Mouse (Mus musculus) right cerebral cortex, adult 18-20 months (tissue): ENCODE data around the gene Osbpl10.
"Not testable (repeated sequence)": the region's sequence is repeated elsewhere in the genome, so short reads cannot be mapped to it uniquely, and the experiment has no call there.

Experiments
- DNase-seq: peaks from one replicate; pipeline ENCODE4 v3.0.0; 2022; ENCODE audit warnings: mixed read lengths

Osbpl10 gene

GRCm38 (mm10) chr9:115229676-115230075 lies 251.3 kb downstream of the Osbpl10 start:
- no peak for DNase-seq

DNA sequence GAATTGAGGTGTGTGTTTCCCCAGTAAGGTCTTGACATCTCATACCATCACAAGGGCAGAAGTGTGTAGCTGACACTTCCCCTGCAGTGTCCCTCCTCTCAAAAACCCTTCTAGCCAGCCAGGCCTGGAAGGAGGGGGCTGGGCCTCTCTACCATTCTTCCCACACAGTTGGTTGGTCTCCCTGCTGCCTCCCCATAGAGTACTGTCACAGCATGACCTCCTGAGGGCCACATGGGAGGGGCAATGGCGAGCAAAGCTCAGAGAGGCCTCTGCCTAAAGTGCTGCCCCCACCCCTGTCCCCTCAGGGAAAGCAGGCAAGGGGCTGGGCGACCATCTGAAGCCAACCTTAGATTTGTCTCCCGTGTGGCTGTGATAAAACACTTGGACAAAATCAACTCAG lies 251.8 kb downstream of the Osbpl10 start:
- no peak for DNase-seq

DNA sequence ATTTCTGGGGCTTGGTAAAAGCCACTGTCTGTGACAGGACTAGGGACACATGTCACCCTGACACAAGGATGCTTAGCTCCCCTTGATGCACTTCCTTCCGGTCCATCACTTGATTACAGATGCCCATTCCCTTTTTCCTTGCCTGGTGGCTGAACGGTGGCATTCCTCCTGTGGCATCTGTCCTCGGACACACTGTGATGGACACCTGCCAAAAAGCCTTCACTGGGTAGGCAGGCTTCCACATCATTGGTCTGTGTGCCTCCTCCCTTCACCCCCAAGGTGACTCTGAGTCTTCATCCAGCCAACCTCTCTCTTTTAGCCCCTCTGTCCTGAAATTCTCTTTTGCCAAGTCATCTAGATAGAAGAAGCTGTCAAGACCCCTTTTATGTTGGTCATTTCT lies 253.1 kb downstream of the Osbpl10 start:
- DNase-seq: no peak

DNA sequence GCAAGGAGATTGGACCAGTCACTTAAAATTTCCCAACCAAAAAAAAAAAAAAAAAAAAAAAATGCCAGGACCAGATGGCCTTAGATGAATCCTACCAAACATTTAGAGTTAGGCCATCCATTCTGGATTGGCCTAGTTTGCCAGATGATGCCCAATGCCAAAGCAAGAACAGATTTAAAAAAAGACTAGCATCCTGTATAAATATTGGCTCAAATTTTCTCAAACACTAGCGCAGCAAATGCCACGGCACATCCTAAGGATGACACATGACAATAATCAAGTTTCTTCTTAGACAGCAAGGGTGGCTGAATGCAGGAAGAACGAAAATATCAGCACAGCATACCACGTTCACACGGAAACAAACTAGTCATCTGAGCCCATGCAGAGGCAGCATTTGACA lies 255.4 kb downstream of the Osbpl10 start:
- peak; percentile 39 for DNase-seq

- DNase-seq: no peak
Observed at GRCm38 (mm10) chr9:115234561-115234960, 256.2 kb downstream of the Osbpl10 start.

- no peak for DNase-seq
Observed at GRCm38 (mm10) chr9:115236352-115236841, 258.0 kb downstream of the Osbpl10 start.

DNA sequence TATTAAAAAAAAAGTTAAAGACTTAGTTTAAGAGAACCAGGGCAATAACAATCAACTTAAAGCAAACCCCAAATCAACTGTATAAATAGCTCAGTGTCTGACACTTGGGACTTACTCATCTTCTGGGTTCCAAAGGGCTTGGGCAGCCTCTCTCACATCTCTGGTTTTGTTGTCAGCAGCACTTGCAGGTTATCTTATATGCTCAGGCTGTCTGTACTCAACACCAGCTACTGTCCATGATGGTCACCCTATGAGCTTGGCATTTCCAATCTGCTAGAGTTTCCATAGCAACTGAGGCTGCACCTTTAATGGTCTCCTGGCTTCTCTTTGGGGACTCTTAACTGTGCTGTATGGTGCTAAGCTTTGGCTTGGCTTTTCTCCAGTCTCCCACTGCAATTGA lies 259.6 kb downstream of the Osbpl10 start:
- DNase-seq: no peak

- no peak for DNase-seq
Observed at GRCm38 (mm10) chr9:115239861-115240260, 261.5 kb downstream of the Osbpl10 start.

DNA sequence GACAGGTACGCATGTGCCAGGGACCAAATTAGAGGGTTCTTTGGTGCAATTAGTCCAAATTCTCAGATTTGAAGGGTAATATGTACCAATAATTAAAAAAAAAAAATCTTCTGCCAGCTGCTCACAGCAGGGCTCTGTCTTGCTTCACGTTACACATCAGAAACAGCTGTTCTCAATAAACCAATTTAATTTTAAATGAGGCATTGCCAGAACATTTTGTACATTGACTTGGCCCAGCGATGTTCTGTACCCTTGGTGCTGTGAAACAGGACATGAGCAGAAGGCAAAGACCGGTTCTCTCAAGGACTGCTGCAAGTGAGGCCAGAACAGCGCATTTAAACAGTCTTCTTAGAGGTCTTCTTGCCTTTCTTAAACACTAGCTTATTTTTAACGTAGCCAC lies 265.3 kb downstream of the Osbpl10 start:
- DNase-seq: no peak

DNA sequence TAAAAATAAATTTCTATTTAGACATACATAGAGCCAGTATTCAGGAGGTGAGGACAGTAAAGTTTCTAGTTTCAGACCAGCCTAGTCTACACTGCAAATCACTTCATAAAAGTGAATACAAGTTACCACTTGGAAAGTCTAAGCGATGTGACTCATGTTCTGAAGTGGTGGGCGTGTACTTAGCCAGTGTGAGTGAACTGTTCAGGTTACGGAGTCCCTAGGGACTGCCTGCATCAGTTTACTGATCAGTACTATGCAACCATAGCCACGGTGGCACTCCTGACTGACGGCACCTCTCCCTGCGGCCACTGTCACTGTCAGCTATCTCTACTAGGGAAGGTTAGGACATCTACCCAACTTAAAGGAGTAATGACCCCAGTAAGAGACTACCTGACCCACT lies 266.7 kb downstream of the Osbpl10 start:
- peak; percentile 53 for DNase-seq

DNA sequence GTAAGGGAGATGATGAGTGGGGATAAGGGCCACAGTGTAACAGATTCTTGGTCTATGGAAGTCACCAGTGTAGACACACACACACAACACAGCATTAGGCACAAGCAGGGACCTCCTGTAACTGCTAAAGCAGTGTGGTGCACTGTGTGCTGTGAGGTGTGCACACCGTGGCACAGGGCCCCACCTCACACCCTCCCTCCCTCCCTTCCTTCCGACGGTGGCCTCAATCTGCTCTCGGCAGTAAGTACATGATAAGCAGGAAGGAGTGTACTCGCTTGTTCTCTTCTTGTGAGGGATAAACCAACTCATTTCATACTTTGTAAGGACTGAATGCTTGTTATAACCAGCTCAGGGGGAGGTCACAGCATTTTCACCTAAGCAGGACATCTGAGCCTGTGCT lies 270.8 kb downstream of the Osbpl10 start:
- DNase-seq: no peak

- DNase-seq: no peak
Observed at GRCm38 (mm10) chr9:115257733-115258286, 279.4 kb downstream of the Osbpl10 start.

- DNase-seq: no peak
Observed at GRCm38 (mm10) chr9:115259866-115260265, 281.5 kb downstream of the Osbpl10 start.

DNA sequence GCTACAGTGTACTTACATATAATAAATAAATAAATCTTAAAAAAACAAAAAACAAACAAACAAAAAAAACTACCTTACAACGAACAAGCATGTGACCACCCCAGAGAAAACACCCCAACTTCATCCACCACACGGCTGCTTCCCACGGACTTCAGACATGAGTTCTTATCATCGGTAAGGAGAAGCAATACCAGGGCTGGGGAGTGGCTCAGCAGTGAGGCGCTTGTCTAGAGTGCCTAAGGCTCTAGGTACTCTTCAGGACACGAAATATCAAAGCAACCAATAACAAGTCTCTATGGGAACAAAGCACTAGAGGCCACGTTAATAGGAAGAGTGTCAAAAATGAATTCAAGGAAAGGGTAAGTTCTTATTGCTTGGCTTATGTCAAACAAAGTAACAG lies 282.1 kb downstream of the Osbpl10 start:
- no peak for DNase-seq

- DNase-seq: peak; percentile 31
Observed at GRCm38 (mm10) chr9:115261456-115261855, 283.1 kb downstream of the Osbpl10 start.

DNA sequence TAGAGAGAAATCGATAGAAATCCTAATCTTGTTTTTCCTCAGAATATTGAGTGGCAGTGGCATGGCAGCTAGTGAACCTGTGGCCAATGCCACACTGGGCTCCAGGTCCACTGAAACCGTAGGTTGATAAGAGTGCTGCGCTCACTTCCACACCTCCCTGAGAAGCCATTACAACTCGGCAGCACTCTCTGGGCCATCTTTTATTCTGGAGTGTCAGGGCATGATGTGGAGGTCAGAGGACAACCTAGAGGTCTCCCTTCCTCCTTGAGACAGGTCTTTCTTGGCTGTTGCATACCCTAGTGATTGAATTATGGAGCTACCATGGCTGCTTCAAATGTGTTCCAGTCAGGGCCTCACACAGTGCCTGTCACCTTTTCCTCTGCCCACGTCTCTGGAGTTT lies 283.5 kb downstream of the Osbpl10 start:
- no peak for DNase-seq

GRCm38 (mm10) chr9:115271556-115271955 lies 293.2 kb downstream of the Osbpl10 start:
- DNase-seq: no peak

GRCm38 (mm10) chr9:115272451-115272850 lies 294.1 kb downstream of the Osbpl10 start:
- DNase-seq: not testable (repeated sequence)

DNA sequence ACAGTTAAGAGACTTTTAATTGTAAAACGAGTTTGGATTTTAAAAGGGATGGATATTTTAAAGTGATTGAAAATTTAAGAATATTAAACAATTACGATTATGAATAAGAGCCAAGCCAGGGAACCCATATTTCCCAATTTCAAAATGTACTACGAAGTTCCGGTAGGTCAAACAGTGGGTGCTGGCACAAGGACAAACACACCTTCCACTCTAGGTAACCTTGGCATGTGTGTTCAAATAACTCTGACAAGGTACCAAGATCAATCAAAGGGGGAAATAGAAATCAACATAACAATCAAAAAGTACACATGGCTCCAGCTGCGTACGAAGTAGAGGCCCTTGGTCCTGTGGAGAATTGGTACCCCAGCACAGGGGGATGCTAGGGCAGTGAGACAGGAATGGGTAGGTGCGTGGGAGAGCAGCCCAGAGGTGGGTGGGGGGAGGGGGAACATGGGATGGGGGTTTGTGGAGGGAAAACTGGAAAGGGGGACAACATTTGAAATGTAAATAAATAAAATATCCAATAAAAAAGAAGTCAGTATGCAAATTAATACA lies 294.8 kb downstream of the Osbpl10 start:
- no peak for DNase-seq

DNA sequence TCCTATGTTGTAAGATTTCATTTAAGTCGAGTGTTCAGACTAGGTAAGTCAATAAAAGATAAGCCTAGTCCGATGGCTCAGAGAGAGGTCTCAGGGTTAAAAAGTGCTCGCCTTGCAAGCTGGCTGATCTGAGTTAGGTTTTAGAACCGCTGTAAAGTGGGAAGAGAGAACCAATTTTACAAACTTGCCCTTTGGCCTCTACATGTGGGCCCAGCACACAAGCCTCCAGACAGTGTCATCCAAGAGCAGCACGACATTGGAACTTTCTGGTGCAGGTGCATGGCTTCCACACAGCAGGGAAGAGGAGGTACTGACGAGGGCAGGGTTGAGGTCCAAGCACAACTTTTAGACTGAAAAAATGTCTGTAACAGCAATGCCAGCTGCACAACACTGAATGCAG lies 296.4 kb downstream of the Osbpl10 start:
- DNase-seq: no peak

GRCm38 (mm10) chr9:115278641-115279040 lies 300.3 kb downstream of the Osbpl10 start:
- no peak for DNase-seq
